Mouse (Mus musculus) left cerebral cortex, postnatal 4 days (tissue): ENCODE measurements at regions not wholly inside any gene's neighbourhood (a gene's known extent, or its start where the extent isn't known, plus 50 kb on each side); places are given as distances from the start of the nearest gene placed in this dataset.

ENCODE experiments used
- DNase-seq: peaks from one replicate; pipeline ENCODE4 v3.0.0-alpha.2; 2022
- intact Hi-C: fragments of 180-260 bp; cut with DNase I; formaldehyde crosslinking; loops from one replicate; pipeline ENCODE4 v1.15.1; 2025

- no peak for DNase-seq
- intact Hi-C loops, result no loop called here
These were observed 281.5 kb downstream of the Rfpl4b start for GRCm38 (mm10) chr10:38540031-38540430.

GRCm38 (mm10) chr10:38538766-38539165 lies 282.8 kb downstream of the Rfpl4b start:
- DNase-seq, result no peak
- intact Hi-C loops, result no loop called here

- intact Hi-C loops, result no loop called here
These were observed 304.9 kb downstream of the Rfpl4b start for GRCm38 (mm10) chr10:38516636-38517035.

More at GRCm38 (mm10) chr10:38516636-38517035, 304.9 kb downstream of the Rfpl4b start:
- DNase-seq, result no peak
